Mouse (Mus musculus) cerebellum, adult 11 months (tissue): ENCODE data around the gene Mb.
A peak's percentile ranks its signal among the peaks of the same experiment; 100 is the strongest.
"Not testable (repeated sequence)": the region's sequence is repeated elsewhere in the genome, so short reads cannot be mapped to it uniquely, and the experiment has no call there.

Source experiments
- DNase-seq: peaks from one replicate; pipeline ENCODE4 v3.0.0; 2022

The Mb gene

GRCm38 (mm10) chr15:77062746-77063145 is 12.3 kb upstream of the Mb start:
- no peak for DNase-seq

- not testable (repeated sequence) for DNase-seq
These were observed 8.9 kb upstream of the Mb start for GRCm38 (mm10) chr15:77059416-77059815.

- no peak for DNase-seq
These were observed 8.1 kb upstream of the Mb start for GRCm38 (mm10) chr15:77058566-77058965.

- DNase-seq, result no peak
These were observed 6.3 kb upstream of the Mb start for GRCm38 (mm10) chr15:77056791-77057051.

GRCm38 (mm10) chr15:77056001-77056790 is 5.7 kb upstream of the Mb start:
- no peak for DNase-seq

- no peak for DNase-seq
These were observed 4.2 kb upstream of the Mb start for GRCm38 (mm10) chr15:77054611-77055175.

GRCm38 (mm10) chr15:77053021-77053420 is 2.6 kb upstream of the Mb start:
- DNase-seq, result no peak

GRCm38 (mm10) chr15:77052176-77052575 is 1.7 kb upstream of the Mb start:
- no peak for DNase-seq

- no peak for DNase-seq
These were observed 4.9 kb downstream of the Mb start for GRCm38 (mm10) chr15:77045609-77046008.

GRCm38 (mm10) chr15:77044597-77045320 is 5.7 kb downstream of the Mb start, which contains the start of gene Apol6:
Gene Apol6 (plus strand): TSS chr15:77044729.
- DNase-seq, result no peak

- DNase-seq, result no peak
These were observed 9.7 kb downstream of the Mb start for GRCm38 (mm10) chr15:77040784-77041183.

- DNase-seq, result no peak
These were observed 11.2 kb downstream of the Mb start for GRCm38 (mm10) chr15:77039211-77039700.

GRCm38 (mm10) chr15:77037278-77038161 is 12.9 kb downstream of the Mb start:
- no peak for DNase-seq

- no peak for DNase-seq
These were observed 13.5 kb downstream of the Mb start for GRCm38 (mm10) chr15:77036989-77037277.

GRCm38 (mm10) chr15:77036320-77036988 is 14.0 kb downstream of the Mb start:
- no peak for DNase-seq

GRCm38 (mm10) chr15:77035643-77036042 is 14.8 kb downstream of the Mb start:
- DNase-seq, result no peak

GRCm38 (mm10) chr15:77034526-77034925 is 15.9 kb downstream of the Mb start:
- peak; percentile 82 for DNase-seq

GRCm38 (mm10) chr15:77031271-77031670 is 19.2 kb downstream of the Mb start:
- no peak for DNase-seq

- peak; percentile 55 for DNase-seq
These were observed 21.0 kb downstream of the Mb start for GRCm38 (mm10) chr15:77029331-77029991.

GRCm38 (mm10) chr15:77027675-77028074 is 22.8 kb downstream of the Mb start:
- DNase-seq, result no peak

- no peak for DNase-seq
These were observed 23.4 kb downstream of the Mb start for GRCm38 (mm10) chr15:77027117-77027516.
